In genomic region chr16:20213591-20214226, GRCm38 (mm10) we compare ENCODE assay signal across 8 mouse cellular contexts. TPM values are rescaled to one million over a fixed set of nuclear protein-coding genes. Genes with fewer than 3 reads are reported as not detected.
DNase-seq lines count a peak whose midpoint lies in the region; ATAC-seq and TF ChIP-seq lines count a peak whose summit lies in the region.

No protein-coding gene starts in this region.

- no peaks in the 10 kb centered on the region for H3K4me1 ChIP-seq in heart, embryonic 15.5 days (replicated peaks)

- intact Hi-C loops in gastrocnemius, adult 2 months (cut with DNase I): loop anchor here (1.0 to 5.0 kb wide), 2 partner anchors 89 to 269 kb away; partner anchors contain the start of gene Parl
- intact Hi-C loops in left cerebral cortex, postnatal 25 days (cut with DNase I): loop anchor here (2.0 to 10.0 kb wide), 2 partner anchors 89 to 271 kb away; partner anchors contain the start of gene Parl

- no peak overlapping the region for H3K27ac ChIP-seq in gastrocnemius, adult 2 months
- H3K27ac ChIP-seq in heart, embryonic 15.5 days: no peak overlapping the region

- H3K4me2 ChIP-seq in heart, embryonic 15.5 days: no peak overlapping the region

- TF ChIP-seq CTCF in gastrocnemius, adult 2 months (IDR thresholded peaks at IDR 0.05): peak; percentile 82

- 0 out of 2 replicates have a peak, but pooled peaks have one; percentile 27 for ATAC-seq in heart, embryonic 15.5 days (replicated peaks; ENCODE audit: insufficient number of reproducible peaks, insufficient read depth, low FRiP score, low read depth)

- 84% methylated on average over 3 of the region's 3 CpGs for WGBS in heart, embryonic 15.5 days

- no peak overlapping the region for H3K9ac ChIP-seq in heart, embryonic 15.5 days

- no peaks in the 10 kb centered on the region for H3K9me3 ChIP-seq in heart, embryonic 15.5 days (replicated peaks)

- H3K36me3 ChIP-seq in heart, embryonic 15.5 days: peaks cover 76% of the 10 kb centered on the region

- peak; percentile 51 for DNase-seq in gastrocnemius, adult 2 months
- DNase-seq in gastrocnemius, postnatal 4 days (ENCODE audit: low spot score in 2 of 2): no peak
- peak; percentile 54 to 60 for DNase-seq in right cerebral cortex, adult 2 months (ENCODE audit: low spot score in 2 of 2)
- DNase-seq in right cerebral cortex, postnatal 14 days: no peak
- peak; percentile 46 for DNase-seq in cerebellum, adult 11 months
- DNase-seq in left cerebral cortex, postnatal 25 days (ENCODE audit: low spot score in 2 of 2): peak; percentile 35 to 64
- peak; percentile 51 for DNase-seq in retina, postnatal 7 days (ENCODE audit: low read depth, low spot score)

- H3K27me3 ChIP-seq in heart, embryonic 15.5 days: no peaks in the 10 kb centered on the region

- H3K4me3 ChIP-seq in gastrocnemius, adult 2 months: no peak overlapping the region
- H3K4me3 ChIP-seq in heart, embryonic 15.5 days: no peak overlapping the region

RNA-seq across cellular contexts. Expression of gene Map6d1, which starts 27.4 kb away (rescaled TPM):
- under 1 TPM; 0.26 to 0.78 TPM for total RNA-seq in gastrocnemius, adult 2 months (2021)
- total RNA-seq in gastrocnemius, postnatal 4 days (2021): 1 to 10 TPM; 1.7 to 1.9 TPM
- 0.38 and 0.57 TPM in 2 replicates for polyA plus RNA-seq in heart, embryonic 15.5 days (2015; fragmentation: Nextera tagmentation; extraction: Ambion mirVana)
- 10 to 100 TPM; 46.4 to 54.3 TPM for total RNA-seq in left cerebral cortex, postnatal 25 days (2021)

Comparison
In these comparisons a context has a peak if more than half of its experiments do, and no peak if none do; other contexts are left out.
1. DNase-seq: peak in gastrocnemius, adult 2 months (single experiment), right cerebral cortex, adult 2 months (2 of 2), cerebellum, adult 11 months (single experiment), left cerebral cortex, postnatal 25 days (2 of 2) and retina, postnatal 7 days (single experiment); none in gastrocnemius, postnatal 4 days (0 of 2) and right cerebral cortex, postnatal 14 days (single experiment).
2. RNA of gene Map6d1, which starts 27.4 kb away (total RNA-seq): 46.4 to 54.3 TPM in left cerebral cortex, postnatal 25 days; 1.7 to 1.9 TPM in gastrocnemius, postnatal 4 days and 0.26 to 0.78 TPM in gastrocnemius, adult 2 months; every median in the first group is over 10 times any median in the second.